Mouse (Mus musculus) kidney, adult 10 weeks (tissue): ENCODE measurements around the gene Prmt1. TPM values are rescaled to one million over a fixed set of nuclear protein-coding genes. Genes with fewer than 3 reads are reported as not detected.

Source experiments
- polyA plus RNA-seq: library from polyadenylated mRNA; stranded (reverse); fragments of 350-450 nt; fragmentation: Illumina TruSeq; extraction: RNeasy Lipid Tissue Mini Kit (QIAGEN cat#74804); gene quantifications from one replicate; pipeline ENCODE4 v1.2.3, GENCODE M21; 2014; ENCODE audit warnings: low read depth, low replicate concordance

Gene Prmt1
- polyA plus RNA-seq = 5.7 TPM

DNA sequence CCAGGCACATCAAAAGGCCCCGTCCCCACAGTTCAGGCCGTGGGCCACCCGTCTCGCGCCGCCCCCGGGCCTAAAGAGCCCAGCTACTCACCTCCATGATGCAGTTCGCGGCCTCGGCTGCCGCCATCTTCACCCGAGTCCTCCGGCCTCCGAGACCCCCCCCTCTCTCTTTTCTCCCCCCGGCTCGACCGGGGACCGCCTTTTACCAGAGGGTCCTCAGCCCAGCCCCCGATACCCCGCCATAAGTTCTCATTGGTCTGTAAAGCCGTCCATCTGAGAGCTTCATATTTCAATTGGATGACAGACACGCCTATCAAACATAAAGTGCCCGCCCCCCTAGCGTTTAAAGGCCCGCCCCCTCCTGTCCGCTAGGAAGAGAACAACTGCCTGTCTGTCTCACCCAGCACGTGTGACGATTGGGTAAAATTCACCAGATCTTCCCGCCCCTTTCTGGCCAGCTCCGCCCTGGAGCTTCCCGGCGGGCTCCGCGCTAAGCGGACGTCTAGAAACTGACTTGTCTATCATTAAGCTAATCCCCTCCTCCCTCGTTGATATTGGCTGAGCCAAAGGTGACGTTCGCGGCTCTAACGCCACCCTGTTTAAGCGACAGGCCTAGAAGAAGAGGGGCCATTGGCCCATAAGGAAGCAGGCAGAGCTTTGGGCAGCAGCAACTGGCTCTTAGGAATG is at the start of gene Prmt1:
Gene Prmt1 (minus strand): TSS at position 377 of the 687 bp plus-strand sequence.

DNA sequence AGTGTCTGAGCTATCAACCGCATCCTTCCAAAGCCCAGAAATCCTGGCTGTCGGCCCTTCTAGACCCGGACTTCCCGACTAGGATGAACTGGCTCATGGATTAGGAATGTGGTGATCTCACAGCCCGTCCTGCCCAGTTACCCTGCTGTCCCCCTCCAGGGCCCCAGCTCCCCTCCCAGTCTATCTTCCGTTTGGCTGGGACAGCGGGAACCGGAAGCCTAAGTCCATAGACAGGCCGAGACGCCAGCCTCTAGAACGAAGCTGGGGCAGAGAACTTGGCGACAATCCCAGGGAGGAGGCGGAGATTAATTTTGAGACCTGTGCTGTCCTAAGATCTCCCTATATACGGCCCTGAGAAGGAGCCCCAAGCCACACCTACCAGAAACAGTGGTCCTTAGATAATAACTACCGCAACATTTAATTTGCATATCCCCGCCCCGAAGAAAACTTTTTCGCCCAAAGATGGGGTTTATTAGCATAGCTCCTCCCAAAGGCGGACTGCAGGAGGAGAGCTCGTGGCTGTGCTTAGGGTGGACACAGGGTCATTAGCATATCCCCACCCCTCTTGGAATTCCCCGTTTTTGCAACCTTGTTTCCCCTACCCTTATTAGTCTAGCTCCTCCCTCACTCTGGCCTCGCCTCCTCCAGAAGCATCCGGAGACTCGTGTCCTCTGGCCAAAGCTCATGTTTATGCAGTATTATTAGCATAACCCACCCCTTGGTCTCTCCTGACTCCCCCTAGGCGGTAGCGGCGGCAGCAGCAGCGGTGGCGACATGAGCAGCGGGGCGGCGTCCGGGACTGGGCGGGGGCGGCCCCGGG is 31.1 kb upstream of the Prmt1 start, which contains the start of gene Rras:
Gene Rras (plus strand): TSS at position 720 of the 820 bp plus-strand sequence.

DNA sequence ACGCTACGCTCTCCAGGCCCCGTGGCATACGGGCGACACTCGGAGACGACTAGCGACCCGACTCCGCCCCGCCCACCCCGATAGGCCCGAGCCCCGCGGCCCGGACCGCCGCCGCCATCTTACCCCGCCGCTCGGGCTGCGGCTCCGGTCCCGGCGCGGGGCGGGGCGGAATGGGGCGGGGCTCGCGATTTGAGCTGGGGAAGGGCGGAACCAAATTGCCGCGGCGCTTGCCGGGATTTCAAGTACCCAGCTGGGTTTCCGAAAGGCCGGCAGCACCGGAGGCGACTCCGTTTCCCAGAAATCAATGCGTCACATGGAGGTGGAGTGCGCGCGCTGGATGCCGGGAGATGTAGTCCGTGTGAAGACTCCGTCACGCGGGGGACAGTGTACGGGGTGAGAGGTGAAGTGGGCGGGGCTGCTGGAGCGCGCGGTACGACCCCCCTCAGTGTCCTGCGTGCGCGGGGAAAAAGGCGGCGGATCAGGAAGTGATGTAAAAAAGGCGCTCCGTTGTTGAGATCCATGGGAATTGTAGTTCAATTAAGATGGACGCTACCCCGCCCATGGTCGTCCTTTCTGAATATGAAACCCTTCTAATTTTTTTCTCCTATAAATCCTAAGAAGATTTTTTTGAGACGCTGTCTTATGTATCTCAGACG is 29.7 kb upstream of the Prmt1 start, which contains the start of gene Scaf1:
Gene Scaf1 (minus strand): TSS at position 407 of the 656 bp plus-strand sequence.

DNA sequence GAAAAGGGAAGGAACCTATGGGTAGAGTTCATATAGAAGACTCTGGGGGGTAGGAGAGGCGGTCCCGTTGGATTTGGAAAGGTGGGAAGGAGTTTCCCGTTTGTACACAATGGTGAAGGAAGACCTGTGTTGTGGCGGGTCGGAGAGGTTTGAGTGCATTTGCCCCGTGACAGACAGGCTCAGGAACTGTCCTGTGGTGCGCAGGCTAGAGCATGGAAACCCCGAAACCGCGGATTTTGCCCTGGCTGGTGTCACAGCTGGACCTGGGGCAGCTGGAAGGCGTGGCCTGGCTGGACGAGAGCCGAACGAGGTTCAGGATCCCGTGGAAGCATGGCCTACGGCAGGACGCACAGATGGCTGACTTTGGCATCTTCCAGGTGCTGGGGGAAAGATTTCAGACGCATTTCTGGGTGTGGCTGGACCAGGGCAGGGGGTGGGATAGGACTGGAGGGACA is 12.2 kb upstream of the Prmt1 start, which contains the start of gene Bcl2l12:
Gene Bcl2l12 (minus strand): TSS at position 212 of the 455 bp plus-strand sequence.

DNA sequence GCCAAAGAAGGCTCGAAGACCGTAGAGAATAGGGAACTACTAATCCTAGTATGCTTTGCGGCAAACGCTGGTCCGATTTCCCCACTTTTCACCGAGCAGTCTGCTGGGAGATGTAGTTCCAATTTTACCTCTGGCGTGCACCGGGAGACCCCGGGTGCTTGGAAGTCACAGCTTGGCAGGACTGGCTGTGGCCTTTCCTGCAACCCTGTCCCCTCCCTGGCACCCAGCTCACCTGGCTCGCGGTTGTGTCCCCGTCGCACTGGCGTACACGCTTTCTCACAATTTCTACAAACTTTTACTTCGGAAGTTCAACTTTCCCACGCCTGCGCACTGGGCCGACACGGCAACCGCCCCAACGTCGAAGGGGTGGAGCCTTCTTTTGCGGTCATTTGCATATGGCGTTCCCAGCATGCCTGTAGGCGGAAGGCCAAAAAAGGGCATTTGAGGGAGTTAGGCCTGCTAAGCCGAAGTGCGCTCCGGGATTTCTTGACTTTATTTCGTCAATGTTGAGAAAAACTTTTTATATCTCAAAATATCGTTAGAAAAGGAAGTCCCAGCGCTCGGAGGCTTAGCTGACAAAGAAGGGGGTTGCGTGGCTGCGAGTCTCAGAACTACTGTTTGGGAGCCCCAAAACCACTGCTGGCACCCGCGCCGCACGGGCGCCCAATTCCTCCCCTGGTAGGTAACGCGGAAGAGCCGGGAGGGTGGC is 11.0 kb upstream of the Prmt1 start, which contains the start of gene Irf3:
Gene Irf3 (plus strand): TSS at position 418 of the 709 bp plus-strand sequence.

DNA sequence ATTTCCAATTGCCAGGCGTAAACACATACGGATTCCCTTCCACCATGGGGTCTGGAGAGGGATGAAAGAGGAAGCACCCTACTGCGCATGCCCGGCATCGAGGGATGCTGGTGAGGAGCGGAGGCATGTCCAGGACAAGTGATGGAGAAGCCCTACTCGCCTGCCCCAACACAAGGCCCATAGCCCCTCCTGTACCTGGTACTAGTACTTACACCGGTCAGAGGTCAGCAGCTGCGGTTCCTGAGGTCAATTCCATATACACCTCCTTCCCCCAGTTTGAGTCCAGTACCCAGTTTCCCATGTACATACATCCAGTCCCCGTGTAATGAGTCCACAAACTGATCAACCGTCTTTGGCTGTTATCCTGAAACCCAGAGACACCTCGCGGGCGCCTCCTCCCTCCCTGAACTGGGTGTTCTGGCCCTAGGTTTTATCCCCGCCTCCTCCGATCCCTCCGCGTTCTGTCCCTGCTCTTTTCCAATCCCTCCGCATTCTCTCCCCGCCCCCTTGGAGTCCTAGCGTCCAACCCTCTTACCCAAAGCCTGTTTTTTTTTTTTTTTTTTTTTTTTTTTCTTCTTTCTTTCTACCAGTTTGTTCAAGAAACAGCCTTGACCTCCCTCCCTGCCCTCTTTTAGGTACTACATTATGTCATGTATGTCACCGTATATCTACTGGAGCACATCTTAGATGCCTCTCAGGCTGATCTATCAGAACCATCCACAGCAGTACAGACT is 11.8 kb downstream of the Prmt1 start, which contains the start of gene Cpt1c:
Gene Cpt1c (minus strand): TSS at position 469 of the 734 bp plus-strand sequence.

DNA sequence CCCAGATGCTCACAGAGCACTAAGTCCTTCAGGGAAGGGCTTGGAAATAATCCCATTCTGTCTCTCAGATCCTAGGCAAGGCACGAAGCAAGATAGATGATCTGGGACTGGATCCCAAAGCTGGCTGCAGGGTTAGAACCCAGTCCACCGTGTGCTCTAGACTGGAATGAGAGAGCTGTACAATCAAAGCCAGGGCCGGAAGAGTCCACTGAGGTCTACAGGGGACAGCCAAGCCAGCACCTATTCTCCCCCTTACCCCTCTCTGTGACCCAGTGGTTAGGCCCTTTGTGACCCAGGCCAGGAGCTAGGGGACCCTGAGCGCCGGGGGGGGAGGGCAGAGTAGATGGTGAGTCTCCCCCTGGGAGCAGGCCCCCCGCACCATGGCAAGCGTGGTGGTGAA is 43.5 kb downstream of the Prmt1 start, which contains the start of gene Tsks:
Gene Tsks (plus strand): TSS at position 301 of the 400 bp plus-strand sequence.

DNA sequence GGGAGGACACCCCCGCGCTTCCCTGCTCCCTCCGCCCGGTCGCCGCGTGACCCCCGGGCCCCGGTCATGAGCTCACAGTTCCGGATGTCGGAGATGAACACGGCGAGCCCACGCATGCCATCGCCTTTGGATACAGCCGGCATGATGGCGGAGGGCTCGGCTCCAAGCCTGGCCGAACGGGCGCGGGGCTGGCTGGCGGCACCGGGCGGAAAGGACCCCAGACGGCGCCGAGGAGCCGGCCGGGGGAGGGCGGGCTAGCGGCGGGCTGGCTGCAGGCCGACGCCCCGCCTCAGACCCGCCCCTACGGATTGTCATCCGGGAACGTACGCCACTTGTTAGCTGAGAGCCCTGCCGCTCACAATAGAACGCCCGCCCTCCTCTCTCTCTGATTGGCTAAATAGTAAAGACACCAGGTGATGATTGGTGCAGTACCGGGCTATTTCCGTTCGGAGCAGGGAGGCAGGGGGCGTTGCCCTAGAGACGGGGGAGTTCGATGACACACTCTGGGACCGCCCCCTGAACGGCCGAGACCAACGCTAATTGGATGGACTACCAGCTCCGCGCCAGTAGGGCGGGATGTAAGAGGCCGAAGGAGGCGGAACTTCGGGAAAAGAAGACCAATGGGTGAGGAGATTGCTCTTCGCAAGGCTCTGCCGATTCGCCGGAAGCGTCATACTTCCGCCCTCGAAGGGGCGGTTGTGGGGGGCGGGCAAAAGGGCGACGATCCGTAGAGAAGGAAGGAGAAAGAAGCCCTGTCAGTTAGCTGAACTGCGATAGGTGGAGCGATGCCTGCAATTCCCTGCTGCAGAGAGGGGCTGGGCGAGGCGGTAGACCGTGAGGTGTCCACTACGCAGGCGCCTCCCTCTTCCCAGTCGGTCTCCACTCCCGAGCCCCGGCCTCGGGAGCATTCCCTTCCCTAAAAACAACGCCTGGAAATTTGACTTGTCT is 56.9 kb downstream of the Prmt1 start, which contains the start of gene Ap2a1:
Gene Ap2a1 (minus strand): TSS at position 293 of the 948 bp plus-strand sequence.

Other genes starting within 250 kb of the Prmt1 start
- gene Vrk3, start 238.2 kb downstream of the Prmt1 start, polyA plus RNA-seq = 11.6 TPM
- gene Zfp473, start 235.5 kb downstream of the Prmt1 start, polyA plus RNA-seq = 0.16 TPM
- gene Nup62, start 170.5 kb downstream of the Prmt1 start, polyA plus RNA-seq = 1.8 TPM
- gene Il4i1, start 170.2 kb downstream of the Prmt1 start, polyA plus RNA-seq = not detected
- gene Atf5, start 169.9 kb downstream of the Prmt1 start, polyA plus RNA-seq = 3.4 TPM
- 0.93 TPM for gene Akt1s1, start 137.6 kb downstream of the Prmt1 start, polyA plus RNA-seq
- gene Tbc1d17, start 137.5 kb downstream of the Prmt1 start, polyA plus RNA-seq = 0.97 TPM
- gene Pnkp, start 129.4 kb downstream of the Prmt1 start, polyA plus RNA-seq = not detected
- not detected for gene Ptov1, start 116.8 kb downstream of the Prmt1 start, polyA plus RNA-seq
- gene Med25, start 93.9 kb downstream of the Prmt1 start, polyA plus RNA-seq = 1.4 TPM
- 5.7 TPM for gene Fuz, start 90.5 kb downstream of the Prmt1 start, polyA plus RNA-seq
- gene Ap2a1, start 57.1 kb downstream of the Prmt1 start, polyA plus RNA-seq = 25.2 TPM
- gene Tsks, start 43.4 kb downstream of the Prmt1 start, polyA plus RNA-seq = not detected
- gene Cpt1c, start 11.7 kb downstream of the Prmt1 start, polyA plus RNA-seq = not detected
- gene Irf3, start 11.1 kb upstream of the Prmt1 start, polyA plus RNA-seq = 12.8 TPM
- not detected for gene Bcl2l12, start 12.1 kb upstream of the Prmt1 start, polyA plus RNA-seq
- gene Scaf1, start 29.8 kb upstream of the Prmt1 start, polyA plus RNA-seq = 2.1 TPM
- gene Rras, start 31.4 kb upstream of the Prmt1 start, polyA plus RNA-seq = 2.3 TPM
- 0.12 TPM for gene Prr12, start 66.3 kb upstream of the Prmt1 start, polyA plus RNA-seq
- 4.2 TPM for gene Nosip, start 75.9 kb upstream of the Prmt1 start, polyA plus RNA-seq
- gene Prrg2, start 76.1 kb upstream of the Prmt1 start, polyA plus RNA-seq = 1.7 TPM
- gene Rcn3, start 105.7 kb upstream of the Prmt1 start, polyA plus RNA-seq = not detected
- 17.1 TPM for gene Fcgrt, start 117.3 kb upstream of the Prmt1 start, polyA plus RNA-seq
- 257 TPM for gene Rps11, start 137.9 kb upstream of the Prmt1 start, polyA plus RNA-seq
- 320 TPM for gene Rpl13a, start 142.2 kb upstream of the Prmt1 start, polyA plus RNA-seq
- gene Gm45713, start 149.7 kb upstream of the Prmt1 start, polyA plus RNA-seq = not detected
- gene Flt3l, start 149.9 kb upstream of the Prmt1 start, polyA plus RNA-seq = 6.0 TPM
- gene Pih1d1, start 167.7 kb upstream of the Prmt1 start, polyA plus RNA-seq = not detected
- gene Aldh16a1, start 168.0 kb upstream of the Prmt1 start, polyA plus RNA-seq = 2.0 TPM
- gene Slc17a7, start 177.4 kb upstream of the Prmt1 start, polyA plus RNA-seq = not detected
- gene Gfy, start 193.0 kb upstream of the Prmt1 start, polyA plus RNA-seq = not detected
- not detected for gene Pth2, start 194.4 kb upstream of the Prmt1 start, polyA plus RNA-seq
- gene Ccdc155, start 218.3 kb upstream of the Prmt1 start, polyA plus RNA-seq = not detected
- not detected for gene Dkkl1, start 225.6 kb upstream of the Prmt1 start, polyA plus RNA-seq
- gene Tead2, start 229.2 kb upstream of the Prmt1 start, polyA plus RNA-seq = 0.44 TPM